Mouse (Mus musculus) midbrain, embryonic 10.5 days (tissue): Measurements from ENCODE around the gene Adgrb2. TPM values are rescaled to one million over a fixed set of nuclear protein-coding genes. Genes with fewer than 3 reads are reported as not detected.
A peak's percentile ranks its signal among the peaks of the same experiment; 100 is the strongest.

Experiments
- DNase-seq: peaks from one replicate; pipeline ENCODE4 v3.0.0-alpha.2; 2017; ENCODE audit warnings: low spot score
- H3K27ac ChIP-seq: fragments of 300-500 bp; sonication (generic); replicated peaks from 2 replicates; pipeline ENCODE4 v1.5.1; 2016; ENCODE audit warnings: mild to moderate bottlenecking
- H3K27me3 ChIP-seq: fragments of 300-500 bp; sonication (generic); 2 replicates; pipeline ENCODE4 v1.6.1; 2016; ENCODE audit warnings: low read depth, mild to moderate bottlenecking; ENCODE audit not compliant: poor library complexity, severe bottlenecking
- H3K36me3 ChIP-seq: fragments of 300-500 bp; sonication (generic); 2 replicates; pipeline ENCODE4 v1.6.1; 2016; ENCODE audit warnings: mild to moderate bottlenecking, moderate library complexity
- H3K4me1 ChIP-seq: fragments of 300-500 bp; sonication (generic); 2 replicates; pipeline ENCODE4 v1.6.1; 2016
- H3K4me3 ChIP-seq: fragments of 300-500 bp; sonication (generic); 2 replicates; pipeline ENCODE4 v1.5.1; 2016; ENCODE audit warnings: mild to moderate bottlenecking, moderate library complexity
- H3K9me3 ChIP-seq: fragments of 300-500 bp; sonication (generic); replicated peaks from 2 replicates; pipeline ENCODE4 v1.6.1; 2016; ENCODE audit warnings: mild to moderate bottlenecking
- WGBS: fragments of 180-500 bp; shearing (Covaris S2); methylation state at CpG from one replicate; pipeline ENCODE4 v1.1.7; 2016; 5-methylcytosine and 5-hydroxymethylcytosine counted together
- polyA plus RNA-seq: library from polyadenylated mRNA; unstranded; fragments of >200 nt; fragmentation: Nextera tagmentation; extraction: Ambion mirVana; gene quantifications from 2 replicates; pipeline ENCODE4 v1.2.1, GENCODE M21; 2016

Adgrb2 gene
- polyA plus RNA-seq, 1 experiment from 2014 or later, result 2.0 TPM

GRCm38 (mm10) chr4:129993944-129994695 lies 9.4 kb downstream of the Adgrb2 start:
- DNase-seq, result no peak
- Histone ChIP-seq H3K27ac (no peak overlapping the region), H3K4me3 (no peak overlapping the region), H3K9me3 (no peaks in the 10 kb centered on the region), H3K36me3 (peaks cover 16% of the 10 kb centered on the region; the same call in 1 of the 2 replicates), H3K27me3 (peaks cover 46% of the 10 kb centered on the region), H3K4me1 (peaks cover 14% of the 10 kb centered on the region; the same call in 1 of the 2 replicates)
- WGBS, result 91% methylated on average over 16 of the region's 16 CpGs

- peaks cover 14% of the 10 kb centered on the region; the same call in 1 of the 2 replicates for H3K4me1 ChIP-seq
- peaks cover 16% of the 10 kb centered on the region; the same call in 1 of the 2 replicates for H3K36me3 ChIP-seq
- H3K27me3 ChIP-seq, result peaks cover 46% of the 10 kb centered on the region
- DNase-seq, result no peak
- no peak overlapping the region for H3K27ac ChIP-seq
- 94% methylated on average over 5 of the region's 5 CpGs for WGBS
- no peak overlapping the region for H3K4me3 ChIP-seq
- H3K9me3 ChIP-seq, result no peaks in the 10 kb centered on the region
These were observed 10.1 kb downstream of the Adgrb2 start for GRCm38 (mm10) chr4:129994728-129995127.

GRCm38 (mm10) chr4:129995255-129995654 lies 10.6 kb downstream of the Adgrb2 start:
- 90% methylated on average over 8 of the region's 8 CpGs for WGBS
- no peaks in the 10 kb centered on the region for H3K9me3 ChIP-seq
- H3K27me3 ChIP-seq, result peaks cover 40% of the 10 kb centered on the region
- H3K4me1 ChIP-seq, result peaks cover 9% of the 10 kb centered on the region; the same call in 1 of the 2 replicates
- H3K27ac ChIP-seq, result no peak overlapping the region
- no peak for DNase-seq
- H3K36me3 ChIP-seq, result peaks cover 16% of the 10 kb centered on the region; the same call in 1 of the 2 replicates
- H3K4me3 ChIP-seq, result no peak overlapping the region

GRCm38 (mm10) chr4:129996015-129996414 lies 11.3 kb downstream of the Adgrb2 start:
- Histone ChIP-seq H3K36me3 (peaks cover 16% of the 10 kb centered on the region; the same call in 1 of the 2 replicates), H3K27ac (no peak overlapping the region), H3K4me1 (peaks cover 9% of the 10 kb centered on the region; the same call in 1 of the 2 replicates), H3K27me3 (peaks cover 33% of the 10 kb centered on the region), H3K9me3 (no peaks in the 10 kb centered on the region), H3K4me3 (no peak overlapping the region)
- 77% methylated on average over 4 of the region's 4 CpGs for WGBS
- DNase-seq, result no peak

- Histone ChIP-seq H3K27me3 (peaks cover 24% of the 10 kb centered on the region), H3K9me3 (no peaks in the 10 kb centered on the region), H3K4me3 (no peak overlapping the region), H3K4me1 (peaks cover 16% of the 10 kb centered on the region), H3K36me3 (peaks cover 4% of the 10 kb centered on the region; the same call in 1 of the 2 replicates), H3K27ac (no peak overlapping the region)
- no peak for DNase-seq
- WGBS, result 65% methylated on average over 11 of the region's 11 CpGs
These were observed 13.5 kb downstream of the Adgrb2 start for GRCm38 (mm10) chr4:129998124-129998523.

- no peak for DNase-seq
- H3K9me3 ChIP-seq, result no peaks in the 10 kb centered on the region
- H3K4me1 ChIP-seq, result peaks cover 26% of the 10 kb centered on the region
- no peaks in the 10 kb centered on the region for H3K36me3 ChIP-seq
- 67% methylated on average over 5 of the region's 5 CpGs for WGBS
- peaks cover 46% of the 10 kb centered on the region for H3K27me3 ChIP-seq
- no peak overlapping the region for H3K4me3 ChIP-seq
- H3K27ac ChIP-seq, result no peak overlapping the region
These were observed 17.0 kb downstream of the Adgrb2 start for GRCm38 (mm10) chr4:130001710-130002109.

GRCm38 (mm10) chr4:130002157-130002556 lies 17.5 kb downstream of the Adgrb2 start:
- DNase-seq, result no peak
- Histone ChIP-seq H3K4me1 (peaks cover 30% of the 10 kb centered on the region), H3K4me3 (no peak overlapping the region), H3K9me3 (no peaks in the 10 kb centered on the region), H3K36me3 (no peaks in the 10 kb centered on the region), H3K27ac (no peak overlapping the region), H3K27me3 (peaks cover 50% of the 10 kb centered on the region)
- 81% methylated on average over 10 of the region's 10 CpGs for WGBS

- peaks cover 36% of the 10 kb centered on the region for H3K4me1 ChIP-seq
- H3K36me3 ChIP-seq, result peaks cover 5% of the 10 kb centered on the region; the same call in 1 of the 2 replicates
- H3K27me3 ChIP-seq, result peaks cover 63% of the 10 kb centered on the region
- H3K9me3 ChIP-seq, result no peaks in the 10 kb centered on the region
- H3K27ac ChIP-seq, result no peak overlapping the region
- 64% methylated on average over 9 of the region's 9 CpGs for WGBS
- H3K4me3 ChIP-seq, result no peak overlapping the region
- DNase-seq, result no peak
These were observed 20.9 kb downstream of the Adgrb2 start for GRCm38 (mm10) chr4:130005593-130005992.

- DNase-seq, result peak; percentile 47
- H3K4me3 ChIP-seq, result peak overlapping the region; percentile 53
- peaks cover 63% of the 10 kb centered on the region for H3K27me3 ChIP-seq
- H3K36me3 ChIP-seq, result peaks cover 9% of the 10 kb centered on the region; the same call in 1 of the 2 replicates
- no peaks in the 10 kb centered on the region for H3K9me3 ChIP-seq
- peak overlapping the region; percentile 72 for H3K27ac ChIP-seq
- WGBS, result 17% methylated on average over 25 of the region's 25 CpGs
- peaks cover 33% of the 10 kb centered on the region for H3K4me1 ChIP-seq
These were observed 21.9 kb downstream of the Adgrb2 start for GRCm38 (mm10) chr4:130006533-130006932.

GRCm38 (mm10) chr4:130009043-130009442 lies 24.4 kb downstream of the Adgrb2 start:
- Histone ChIP-seq H3K9me3 (no peaks in the 10 kb centered on the region), H3K27me3 (peaks cover 79% of the 10 kb centered on the region), H3K4me1 (peaks cover 32% of the 10 kb centered on the region), H3K27ac (no peak overlapping the region), H3K36me3 (peaks cover 12% of the 10 kb centered on the region; the same call in 1 of the 2 replicates), H3K4me3 (no peak overlapping the region)
- DNase-seq, result no peak
- WGBS, result 77% methylated on average over 14 of the region's 14 CpGs

GRCm38 (mm10) chr4:130010723-130011122 lies 26.1 kb downstream of the Adgrb2 start:
- Histone ChIP-seq H3K27ac (no peak overlapping the region), H3K36me3 (peaks cover 12% of the 10 kb centered on the region; the same call in 1 of the 2 replicates), H3K4me1 (peaks cover 43% of the 10 kb centered on the region), H3K9me3 (no peaks in the 10 kb centered on the region), H3K4me3 (no peak overlapping the region), H3K27me3 (peaks cover 77% of the 10 kb centered on the region)
- DNase-seq, result no peak
- WGBS, result 87% methylated on average over 4 of the region's 4 CpGs

GRCm38 (mm10) chr4:130012234-130012633 lies 27.6 kb downstream of the Adgrb2 start:
- Histone ChIP-seq H3K36me3 (peaks cover 12% of the 10 kb centered on the region; the same call in 1 of the 2 replicates), H3K4me1 (peaks cover 41% of the 10 kb centered on the region), H3K4me3 (no peak overlapping the region), H3K9me3 (no peaks in the 10 kb centered on the region), H3K27ac (no peak overlapping the region), H3K27me3 (peaks cover 67% of the 10 kb centered on the region)
- no peak for DNase-seq
- 87% methylated on average over 6 of the region's 6 CpGs for WGBS

- Histone ChIP-seq H3K9me3 (no peaks in the 10 kb centered on the region), H3K36me3 (peaks cover 12% of the 10 kb centered on the region; the same call in 1 of the 2 replicates), H3K27ac (no peak overlapping the region), H3K4me1 (peaks cover 38% of the 10 kb centered on the region), H3K27me3 (peaks cover 63% of the 10 kb centered on the region), H3K4me3 (no peak overlapping the region)
- DNase-seq, result no peak
- WGBS, result 68% methylated on average over 10 of the region's 10 CpGs
These were observed 28.4 kb downstream of the Adgrb2 start for GRCm38 (mm10) chr4:130013111-130013510.
